Mouse (Mus musculus): Measurements from ENCODE around the gene Rpl18.

Gene Rpl18

GRCm38 (mm10) chr7:45700301-45701015, 14.8 kb upstream of the Rpl18 start:
- peak; percentile 85 for DNase-seq (ENCODE audit: low spot score)

DNA sequence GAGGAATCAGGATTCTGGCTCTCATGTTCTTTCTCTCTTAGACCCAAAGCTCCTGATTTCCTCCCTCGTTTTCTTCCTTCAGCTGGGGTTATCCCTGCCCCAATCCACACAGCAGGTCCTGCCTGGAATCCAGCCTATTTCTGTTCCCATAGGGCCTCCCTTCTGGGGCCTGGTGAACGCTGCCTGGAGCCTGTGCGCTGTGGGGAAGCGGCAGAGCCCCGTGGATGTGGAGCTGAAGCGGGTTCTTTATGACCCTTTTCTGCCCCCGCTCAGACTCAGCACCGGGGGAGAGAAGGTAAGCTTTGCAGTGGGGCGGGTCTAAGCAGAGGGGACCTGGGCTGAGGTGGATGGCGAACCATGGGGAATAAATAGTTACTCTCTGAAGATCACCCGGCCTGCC, 14.2 kb upstream of the Rpl18 start:
- DNase-seq (ENCODE audit: low spot score): no peak

- no peak for DNase-seq (ENCODE audit: low spot score)
These were observed 13.7 kb upstream of the Rpl18 start for GRCm38 (mm10) chr7:45701607-45702006.

DNA sequence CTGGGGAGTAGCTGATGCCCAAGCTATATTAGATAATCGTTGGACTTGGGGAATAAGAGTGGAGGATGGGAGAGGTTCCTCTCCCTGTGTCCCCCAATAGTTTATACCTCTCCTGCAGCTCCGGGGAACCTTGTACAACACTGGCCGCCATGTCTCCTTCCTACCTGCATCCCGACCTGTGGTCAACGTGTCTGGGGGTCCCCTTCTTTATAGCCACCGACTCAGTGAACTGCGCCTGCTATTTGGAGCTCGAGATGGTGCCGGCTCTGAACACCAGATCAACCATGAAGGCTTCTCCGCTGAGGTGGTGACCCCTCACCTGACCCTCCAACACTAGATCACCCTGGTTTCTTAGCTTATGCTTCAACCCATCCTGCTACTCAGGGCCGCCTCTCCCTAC, 12.9 kb upstream of the Rpl18 start:
- DNase-seq (ENCODE audit: low spot score): no peak

DNA sequence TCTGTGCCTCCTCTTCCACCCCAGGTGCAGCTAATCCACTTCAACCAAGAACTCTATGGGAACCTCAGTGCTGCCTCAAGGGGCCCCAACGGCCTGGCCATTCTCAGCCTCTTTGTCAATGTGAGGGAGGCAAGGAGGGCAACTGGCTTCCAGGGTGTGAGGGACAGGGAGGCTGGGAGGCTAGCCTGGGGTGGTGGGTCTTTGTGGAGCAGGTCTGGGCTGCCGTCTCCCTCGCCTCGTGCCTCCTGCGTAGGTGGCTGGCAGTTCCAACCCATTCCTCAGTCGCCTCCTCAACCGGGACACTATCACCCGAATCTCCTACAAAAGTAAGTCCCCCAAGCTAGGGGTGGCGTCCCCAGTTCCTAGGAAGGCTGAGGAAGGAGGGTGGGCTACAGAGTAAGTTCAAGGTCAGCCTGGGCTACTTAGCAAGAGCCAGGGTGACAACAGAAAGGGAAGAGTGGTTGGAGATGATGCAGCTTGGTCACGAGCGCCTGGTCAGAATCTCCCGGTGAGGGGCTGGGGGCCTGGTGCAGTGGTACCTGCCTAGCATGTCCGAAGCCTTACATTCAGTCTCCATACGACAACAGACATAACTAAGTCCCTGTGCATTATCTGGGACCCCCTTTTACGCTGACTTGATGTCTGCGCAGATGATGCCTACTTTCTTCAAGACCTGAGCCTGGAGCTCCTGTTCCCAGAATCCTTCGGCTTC, 12.3 kb upstream of the Rpl18 start:
- no peak for DNase-seq (ENCODE audit: low spot score)

DNA sequence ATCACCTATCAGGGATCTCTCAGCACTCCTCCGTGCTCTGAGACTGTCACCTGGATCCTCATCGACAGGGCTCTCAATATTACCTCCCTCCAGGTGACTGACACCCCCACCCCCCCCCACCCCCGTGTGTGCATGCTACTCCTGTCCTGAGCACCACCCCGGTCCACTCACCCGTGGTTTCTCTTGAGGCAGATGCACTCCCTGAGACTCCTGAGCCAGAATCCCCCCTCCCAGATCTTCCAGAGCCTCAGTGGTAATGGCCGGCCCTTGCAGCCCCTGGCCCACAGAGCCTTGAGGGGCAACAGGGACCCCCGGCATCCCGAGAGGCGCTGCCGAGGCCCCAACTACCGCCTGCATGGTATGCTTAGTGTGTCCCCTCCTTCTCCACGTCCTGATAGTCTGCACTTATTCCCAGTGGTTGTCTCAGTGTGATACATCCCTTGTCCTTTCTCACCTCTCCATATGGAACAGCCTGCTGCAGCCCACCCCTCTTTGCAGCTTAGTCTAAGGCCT, 11.7 kb upstream of the Rpl18 start:
- DNase-seq (ENCODE audit: low spot score): no peak

DNA sequence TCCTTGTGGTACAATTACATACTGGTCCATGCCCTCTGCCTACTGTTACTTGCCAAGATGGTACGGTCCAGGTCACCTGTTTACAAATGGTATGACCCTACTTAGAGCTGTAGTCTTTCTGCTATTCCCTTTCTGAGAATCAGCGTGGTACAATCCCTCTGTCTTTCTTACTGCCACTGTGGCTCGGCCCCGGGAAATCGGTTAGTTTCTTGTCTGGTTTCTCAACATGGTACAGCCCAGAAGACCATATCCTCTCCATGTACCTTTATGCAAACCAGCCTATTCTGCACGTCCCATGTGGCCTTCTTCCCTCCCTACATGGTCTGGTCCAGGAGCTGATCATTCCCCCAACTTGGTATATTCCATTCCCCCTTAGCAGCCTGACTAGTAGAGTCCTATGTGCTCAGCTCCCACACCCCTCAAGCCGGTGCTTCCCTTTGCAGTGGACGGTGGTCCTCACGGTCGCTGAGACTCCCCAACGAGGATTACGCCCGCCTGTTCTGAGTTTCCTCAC, 11.2 kb upstream of the Rpl18 start:
- peak; percentile 84 for DNase-seq (ENCODE audit: low spot score)

DNA sequence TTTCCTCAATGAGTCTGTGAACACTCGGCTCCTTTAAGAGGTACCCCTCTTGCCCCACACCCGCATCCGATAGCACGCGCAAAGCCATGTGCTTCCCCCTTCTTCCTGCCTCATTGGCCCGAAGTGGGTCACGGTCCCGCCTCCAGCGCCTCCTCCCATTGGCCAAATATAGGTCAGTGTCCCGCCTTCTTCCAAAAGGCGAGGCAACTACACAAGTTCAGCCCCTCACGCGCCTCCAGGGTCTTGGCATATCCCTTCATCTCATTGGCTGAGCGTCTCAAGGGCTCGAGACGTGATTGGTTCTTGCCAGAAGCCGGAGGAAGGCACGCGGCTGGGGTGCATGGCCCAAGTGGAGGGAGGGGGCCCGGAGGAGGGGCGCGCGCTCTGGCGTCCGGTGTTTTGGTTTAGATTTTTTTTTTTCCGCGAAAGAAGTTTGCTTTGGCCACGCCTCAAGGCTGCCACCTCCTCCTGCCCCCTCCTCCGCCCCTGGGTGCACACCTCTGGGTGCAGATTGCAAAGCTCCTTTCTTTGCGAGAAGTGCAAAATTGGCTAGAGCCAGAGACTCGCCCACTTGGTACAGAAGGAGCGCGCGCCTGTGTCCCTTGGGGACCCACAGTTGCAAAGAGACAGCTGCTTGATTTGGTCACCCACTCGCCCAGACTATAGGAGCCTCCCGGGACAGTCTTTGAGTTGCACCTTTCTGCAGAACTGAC, 10.4 kb upstream of the Rpl18 start, which contains the start of gene Dbp:
Gene Dbp (plus strand): TSS at position 359 of the 713 bp plus-strand sequence.
- peak; percentile 98 for DNase-seq (ENCODE audit: low spot score)

GRCm38 (mm10) chr7:45705443-45705864, 9.8 kb upstream of the Rpl18 start:
- no peak for DNase-seq (ENCODE audit: low spot score)

- peak; percentile 79 for DNase-seq (ENCODE audit: low spot score)
These were observed 9.4 kb upstream of the Rpl18 start for GRCm38 (mm10) chr7:45705873-45706281.

DNA sequence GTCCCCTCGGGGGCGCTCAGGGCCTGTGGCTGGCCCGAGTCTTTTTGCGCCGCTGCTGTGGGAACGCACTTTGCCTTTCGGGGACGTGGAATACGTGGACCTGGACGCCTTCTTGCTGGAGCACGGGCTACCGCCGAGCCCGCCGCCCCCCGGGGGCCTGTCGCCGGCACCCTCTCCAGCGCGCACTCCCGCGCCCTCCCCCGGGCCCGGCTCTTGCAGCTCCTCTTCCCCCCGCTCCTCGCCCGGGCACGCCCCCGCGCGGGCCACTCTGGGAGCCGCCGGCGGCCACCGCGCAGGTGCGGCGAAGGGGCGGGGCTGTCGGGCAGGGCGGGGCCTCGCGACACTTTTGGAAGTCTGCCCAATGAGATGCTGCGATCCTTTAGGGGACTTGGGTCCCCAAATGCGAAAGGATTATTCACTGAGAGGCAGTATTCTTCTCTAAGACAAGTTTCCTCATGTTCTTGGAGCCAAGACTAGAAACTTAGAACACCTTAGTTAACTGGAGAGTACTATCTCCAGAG, 8.5 kb upstream of the Rpl18 start:
- DNase-seq (ENCODE audit: low spot score): peak; percentile 76

DNA sequence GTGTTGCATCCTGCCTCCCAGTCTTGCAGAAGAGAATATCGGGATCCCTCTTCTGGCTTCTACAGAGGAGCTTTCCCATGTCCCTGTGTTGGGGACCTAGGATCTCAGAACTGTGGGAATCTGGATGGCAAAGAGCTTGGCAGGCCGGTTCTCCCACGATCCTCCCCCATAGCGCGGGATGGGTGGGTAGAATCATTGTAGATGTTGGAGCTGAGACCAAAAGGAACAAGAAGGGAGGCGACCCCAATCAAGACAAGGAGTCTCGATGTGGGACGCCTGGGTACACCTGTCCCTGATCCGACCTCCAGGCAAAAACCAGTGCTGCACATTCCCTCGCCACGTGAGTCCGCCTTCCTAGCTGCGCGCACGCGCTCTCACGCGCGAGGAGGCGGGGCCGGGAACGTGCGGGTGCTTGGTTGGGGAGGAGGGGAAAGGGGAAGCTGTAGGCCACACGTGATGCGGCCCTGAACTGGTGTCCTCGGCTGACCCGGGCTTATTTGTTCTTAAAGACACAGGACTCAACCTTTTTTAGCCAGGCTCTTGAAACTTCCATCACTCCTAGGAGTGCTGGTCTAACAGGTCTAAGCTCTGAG, 7.8 kb upstream of the Rpl18 start:
- peak; percentile 92 for DNase-seq (ENCODE audit: low spot score)

DNA sequence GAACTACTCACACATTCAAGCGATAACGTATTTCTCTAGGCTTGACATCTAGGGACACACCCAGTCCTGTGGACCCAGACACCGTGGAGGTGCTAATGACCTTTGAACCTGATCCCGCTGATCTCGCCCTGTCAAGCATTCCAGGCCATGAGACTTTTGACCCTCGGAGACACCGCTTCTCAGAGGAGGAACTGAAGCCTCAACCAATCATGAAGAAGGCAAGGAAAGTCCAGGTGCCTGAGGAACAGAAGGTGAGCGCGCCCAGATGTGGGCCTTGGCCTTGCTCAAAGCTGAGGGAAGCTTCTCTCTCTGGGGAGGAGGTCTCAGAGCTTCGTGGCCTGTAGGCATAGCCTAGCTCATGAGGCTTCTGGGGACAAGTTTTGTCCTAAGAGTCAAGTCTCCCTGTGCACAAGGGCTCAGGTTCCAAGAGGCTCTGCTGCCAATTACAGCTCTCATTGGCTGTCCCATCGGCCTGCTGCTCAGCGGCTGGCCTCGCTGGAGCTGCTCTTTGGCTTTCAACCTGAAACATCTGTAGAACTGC, 7.0 kb upstream of the Rpl18 start:
- no peak for DNase-seq (ENCODE audit: low spot score)

DNA sequence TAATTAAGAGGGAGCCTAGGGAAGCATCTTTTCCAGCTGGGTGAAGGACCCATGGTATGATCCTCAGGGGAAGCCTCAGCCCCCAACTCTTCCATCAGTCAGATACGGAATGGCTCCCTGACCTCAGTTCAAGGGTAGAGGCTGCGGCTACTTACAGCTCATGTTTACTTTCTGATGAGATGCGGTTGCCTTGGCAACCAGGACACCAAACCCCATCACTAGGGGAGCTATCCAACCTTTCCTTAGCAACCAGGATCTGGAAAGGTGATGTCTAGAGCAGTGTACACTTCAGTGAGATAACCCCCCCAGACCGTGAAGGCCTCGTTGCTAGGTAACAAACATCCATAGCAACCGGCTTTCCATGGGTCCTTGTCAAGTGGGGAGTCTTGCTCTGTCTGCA, 6.2 kb upstream of the Rpl18 start:
- no peak for DNase-seq (ENCODE audit: low spot score)

- no peak for DNase-seq (ENCODE audit: low spot score)
These were observed 5.4 kb upstream of the Rpl18 start for GRCm38 (mm10) chr7:45709677-45710355.

DNA sequence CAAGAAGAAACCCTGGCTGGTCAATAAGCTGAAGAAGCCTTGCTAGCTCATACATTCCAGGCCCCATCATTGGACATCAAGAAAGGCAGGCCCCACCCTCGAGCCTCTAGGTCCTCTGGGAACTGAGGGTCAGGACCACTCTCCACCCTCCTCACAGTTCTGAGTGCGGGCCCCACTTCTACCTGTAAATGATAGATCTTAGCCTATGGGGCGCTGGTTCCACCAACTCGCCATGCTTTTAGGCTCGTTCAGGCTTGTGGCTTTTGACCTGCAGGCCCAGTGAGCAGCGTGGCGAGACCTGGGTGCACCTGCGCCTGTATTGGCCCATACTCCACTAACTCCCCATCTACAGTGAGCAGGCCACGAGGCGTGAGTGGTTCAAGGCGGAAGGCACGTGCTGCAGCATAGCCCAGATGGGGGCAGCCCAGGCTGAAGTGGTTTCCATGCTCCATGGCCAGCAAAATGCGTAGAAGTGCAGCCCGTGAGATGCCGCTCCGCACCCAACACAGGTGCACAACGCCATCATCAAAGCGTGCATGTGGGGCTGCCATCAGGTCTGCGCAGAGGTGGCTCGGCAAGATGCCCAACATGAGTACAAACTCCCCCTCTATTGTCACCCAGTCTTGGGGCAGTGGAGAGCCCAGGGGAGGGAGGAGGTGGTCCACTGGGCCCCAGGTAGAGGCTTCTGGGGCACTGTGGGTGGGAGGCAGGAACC, 4.6 kb upstream of the Rpl18 start:
- no peak for DNase-seq (ENCODE audit: low spot score)

- no peak for DNase-seq (ENCODE audit: low spot score)
These were observed 3.8 kb upstream of the Rpl18 start for GRCm38 (mm10) chr7:45711316-45712021.

DNA sequence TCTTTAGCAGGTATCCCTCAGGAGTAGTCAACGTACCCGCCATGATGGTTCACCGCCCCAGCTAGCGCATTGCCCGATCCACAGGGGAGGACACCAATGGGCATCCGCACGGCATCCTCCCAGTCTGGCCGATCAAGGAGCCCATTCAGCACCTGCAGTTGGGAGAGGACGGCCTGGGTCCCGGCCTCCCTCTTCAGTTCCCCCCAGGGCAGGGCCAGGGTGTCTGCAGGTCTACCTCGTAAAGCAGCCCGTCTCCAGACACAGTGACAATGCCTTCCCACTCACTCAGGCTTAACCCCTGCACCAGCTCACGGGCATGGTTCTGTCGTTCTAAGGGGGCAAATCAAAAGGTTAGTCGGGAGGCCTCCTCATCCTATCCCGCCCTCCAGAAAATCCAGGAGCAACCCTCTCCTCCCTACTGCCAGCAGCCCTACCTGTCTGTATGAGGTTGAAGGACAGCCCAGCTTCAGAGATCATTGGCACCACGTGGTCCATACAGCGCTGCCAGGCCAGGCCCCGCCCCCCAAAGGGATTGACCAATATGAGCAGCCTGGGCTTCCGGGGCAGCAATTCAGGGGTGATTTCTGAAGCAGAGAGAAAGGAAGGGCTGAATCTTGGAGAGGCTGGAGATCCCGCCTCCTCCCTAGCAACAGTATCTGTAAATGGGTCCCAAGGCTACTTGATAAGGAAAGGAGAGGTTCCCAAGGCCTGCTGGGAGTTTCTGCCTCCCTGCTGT, 3.1 kb upstream of the Rpl18 start:
- DNase-seq (ENCODE audit: low spot score): no peak

DNA sequence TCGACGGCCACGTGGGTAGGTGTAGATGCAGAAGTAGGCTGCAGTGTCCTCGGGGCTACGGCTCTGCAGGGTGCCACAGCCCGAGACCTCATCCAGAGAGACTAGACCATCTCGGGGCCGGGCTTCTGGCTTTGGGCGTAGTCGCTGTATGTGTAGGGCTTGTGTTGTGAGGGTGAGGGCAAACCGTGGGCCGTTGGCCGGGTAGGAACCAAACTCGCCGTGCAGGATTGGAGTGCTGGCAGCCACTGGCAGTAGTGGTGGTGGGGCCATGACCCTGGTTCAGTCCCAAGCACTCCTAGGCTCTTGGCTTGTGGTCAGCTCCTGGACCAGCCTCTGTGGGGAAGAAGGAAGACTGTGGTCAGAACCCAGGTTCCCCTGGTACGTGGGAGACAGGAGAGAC, 1.9 kb upstream of the Rpl18 start:
- DNase-seq (ENCODE audit: low spot score): no peak
